Mouse (Mus musculus) lung, adult 10 weeks (tissue): Measurements from ENCODE around the gene Prss16. TPM values are rescaled to one million over a fixed set of nuclear protein-coding genes. Genes with fewer than 3 reads are reported as not detected.

Experiments
- polyA plus RNA-seq: library from polyadenylated mRNA; stranded (reverse); fragments of 350-450 nt; fragmentation: Illumina TruSeq; extraction: RNeasy Lipid Tissue Mini Kit (QIAGEN cat#74804); gene quantifications from one replicate; pipeline ENCODE4 v1.2.3, GENCODE M21; 2014; ENCODE audit warnings: low read depth, low replicate concordance; ENCODE audit not compliant: insufficient read depth

The Prss16 gene
- polyA plus RNA-seq, result not detected

DNA sequence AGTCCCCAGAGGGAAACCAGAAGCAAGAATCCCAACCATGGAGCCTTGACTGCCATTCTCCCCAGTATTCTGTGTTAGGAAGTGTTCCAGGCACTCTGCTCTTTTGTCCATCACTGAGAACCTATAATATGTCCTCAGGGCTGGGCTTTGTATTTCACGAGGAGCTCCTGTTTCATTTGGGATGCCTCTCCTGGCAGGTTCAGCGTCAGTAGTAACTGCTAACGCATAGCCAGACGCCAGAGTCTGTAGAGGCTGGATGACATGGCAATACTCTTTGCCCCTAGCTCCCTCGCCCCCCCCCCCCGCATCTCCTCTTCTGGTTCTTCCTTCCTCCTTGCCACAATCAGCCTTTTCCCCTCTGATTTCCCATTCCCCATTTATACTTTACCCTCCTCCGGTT lies at the start of gene Prss16:
Gene Prss16, minus strand, starts transcription at position 101 of the 400 bp plus-strand sequence.

GRCm38 (mm10) chr13:22042568-22043502 lies 33.3 kb upstream of the Prss16 start, which contains the start of the genes Hist1h2ag and Hist1h2bj:
TSS of gene Hist1h2ag (minus strand) at chr13:22042944.
TSS of gene Hist1h2bj (plus strand) at chr13:22043214.

GRCm38 (mm10) chr13:22041142-22041536 lies 31.6 kb upstream of the Prss16 start, which contains the start of gene Hist1h4i:
TSS of gene Hist1h4i (minus strand) at chr13:22041362.

GRCm38 (mm10) chr13:22035267-22036148 lies 26.0 kb upstream of the Prss16 start, which contains the start of the genes Hist1h2ah and Hist1h2bk:
TSS of gene Hist1h2ah (minus strand) at chr13:22035568.
TSS of gene Hist1h2bk (plus strand) at chr13:22035870.

DNA sequence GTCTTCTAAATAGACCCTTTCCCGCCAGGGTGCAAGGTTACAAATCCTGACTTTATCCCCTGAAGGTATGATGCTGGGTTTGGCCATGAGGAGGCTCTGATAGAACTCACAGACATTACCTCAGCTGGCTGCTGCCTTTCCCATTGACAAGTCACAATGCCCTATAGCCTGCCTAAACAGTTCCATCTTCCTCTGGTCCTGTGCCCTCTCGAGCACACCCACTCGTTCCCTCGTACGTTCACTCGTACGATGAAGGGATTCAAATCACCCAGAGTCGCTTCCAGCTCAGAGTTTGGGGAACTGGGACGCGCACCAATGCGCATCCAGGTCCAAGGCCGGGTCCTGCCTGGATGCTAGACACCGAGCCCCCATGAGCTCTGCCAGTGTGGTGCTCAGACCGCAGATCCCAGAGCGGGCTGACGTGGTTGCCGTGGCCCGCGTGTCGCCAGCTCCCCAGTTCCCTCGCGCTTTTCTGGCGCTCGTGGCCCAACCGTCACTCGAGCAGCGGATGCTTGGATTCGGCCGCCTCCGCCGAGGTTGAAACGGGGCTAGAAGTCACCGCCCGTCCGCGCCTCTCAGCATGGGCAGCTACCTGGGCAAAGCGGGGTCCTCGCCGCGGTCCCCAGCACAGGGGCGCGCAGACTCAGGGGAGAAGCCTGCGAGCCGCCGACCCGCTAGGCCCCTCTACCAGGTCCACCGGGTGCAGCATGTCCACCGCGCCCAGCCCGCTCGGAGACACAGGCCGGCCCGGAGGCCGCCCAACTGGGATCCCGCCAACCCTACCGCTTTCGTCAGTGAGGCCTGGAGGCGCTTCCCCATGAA lies 28.4 kb downstream of the Prss16 start, which contains the start of gene Pom121l2:
Gene Pom121l2, plus strand, starts transcription at position 214 of the 822 bp plus-strand sequence.

Other genes with a start within 250 kb of the Prss16 start
- gene Hist1h1b, start 229.1 kb downstream of the Prss16 start, polyA plus RNA-seq, result not detected
- gene Hist1h3i, start 226.4 kb downstream of the Prss16 start, polyA plus RNA-seq, result not detected
- not detected for gene Hist1h2an, start 222.5 kb downstream of the Prss16 start, polyA plus RNA-seq
- gene Hist1h2bp, start 222.3 kb downstream of the Prss16 start, polyA plus RNA-seq, result not detected
- 0.42 TPM for gene Hist1h2bq, start 199.5 kb downstream of the Prss16 start, polyA plus RNA-seq
- gene Hist1h2ao, start 199.3 kb downstream of the Prss16 start, polyA plus RNA-seq, result not detected
- 1.4 TPM for gene Hist1h4m, start 198.0 kb downstream of the Prss16 start, polyA plus RNA-seq
- 1.0 TPM for gene Hist1h4n, start 177.5 kb downstream of the Prss16 start, polyA plus RNA-seq
- not detected for gene Hist1h2ap, start 176.2 kb downstream of the Prss16 start, polyA plus RNA-seq
- gene Hist1h2br, start 176.0 kb downstream of the Prss16 start, polyA plus RNA-seq, result not detected
- gene Zfp184, start 64.6 kb downstream of the Prss16 start, polyA plus RNA-seq, result 1.2 TPM
- gene Pom121l2, start 28.5 kb downstream of the Prss16 start, polyA plus RNA-seq, result not detected
- not detected for gene Hist1h2ah, start 25.8 kb upstream of the Prss16 start, polyA plus RNA-seq
- not detected for gene Hist1h2bk, start 26.1 kb upstream of the Prss16 start, polyA plus RNA-seq
- 3.2 TPM for gene Hist1h4i, start 31.6 kb upstream of the Prss16 start, polyA plus RNA-seq
- gene Hist1h2ag, start 33.2 kb upstream of the Prss16 start, polyA plus RNA-seq, result not detected
- not detected for gene Hist1h2bj, start 33.5 kb upstream of the Prss16 start, polyA plus RNA-seq
- not detected for gene Vmn1r188, start 74.7 kb upstream of the Prss16 start, polyA plus RNA-seq
- not detected for gene Vmn1r189, start 96.1 kb upstream of the Prss16 start, polyA plus RNA-seq
- not detected for gene Vmn1r191, start 174.2 kb upstream of the Prss16 start, polyA plus RNA-seq
- not detected for gene Vmn1r192, start 181.4 kb upstream of the Prss16 start, polyA plus RNA-seq
- not detected for gene Vmn1r193, start 213.4 kb upstream of the Prss16 start, polyA plus RNA-seq
- not detected for gene Vmn1r194, start 234.5 kb upstream of the Prss16 start, polyA plus RNA-seq